Mouse (Mus musculus) common myeloid progenitor, adult 5-6 weeks (primary cell): ENCODE data around the gene Prkag3. TPM values are rescaled to one million over a fixed set of nuclear protein-coding genes. Genes with fewer than 3 reads are reported as not detected.

Experiments used
- ATAC-seq: replicated peaks from 2 replicates; pipeline ENCODE4 v1.8.0; 2016; ENCODE audit warnings: low read depth, mild to moderate bottlenecking, moderate TSS enrichment, inconsistent platforms; ENCODE audit not compliant: poor library complexity, severe bottlenecking
- total RNA-seq: library from RNA; stranded (forward); fragments of 200-1000, 187-1606 nt; gene quantifications from 2 replicates; pipeline ENCODE4 v1.2.3, GENCODE M21; 2017

Gene Prkag3
- total RNA-seq, 1 experiment from 2014 or later: not detected

DNA sequence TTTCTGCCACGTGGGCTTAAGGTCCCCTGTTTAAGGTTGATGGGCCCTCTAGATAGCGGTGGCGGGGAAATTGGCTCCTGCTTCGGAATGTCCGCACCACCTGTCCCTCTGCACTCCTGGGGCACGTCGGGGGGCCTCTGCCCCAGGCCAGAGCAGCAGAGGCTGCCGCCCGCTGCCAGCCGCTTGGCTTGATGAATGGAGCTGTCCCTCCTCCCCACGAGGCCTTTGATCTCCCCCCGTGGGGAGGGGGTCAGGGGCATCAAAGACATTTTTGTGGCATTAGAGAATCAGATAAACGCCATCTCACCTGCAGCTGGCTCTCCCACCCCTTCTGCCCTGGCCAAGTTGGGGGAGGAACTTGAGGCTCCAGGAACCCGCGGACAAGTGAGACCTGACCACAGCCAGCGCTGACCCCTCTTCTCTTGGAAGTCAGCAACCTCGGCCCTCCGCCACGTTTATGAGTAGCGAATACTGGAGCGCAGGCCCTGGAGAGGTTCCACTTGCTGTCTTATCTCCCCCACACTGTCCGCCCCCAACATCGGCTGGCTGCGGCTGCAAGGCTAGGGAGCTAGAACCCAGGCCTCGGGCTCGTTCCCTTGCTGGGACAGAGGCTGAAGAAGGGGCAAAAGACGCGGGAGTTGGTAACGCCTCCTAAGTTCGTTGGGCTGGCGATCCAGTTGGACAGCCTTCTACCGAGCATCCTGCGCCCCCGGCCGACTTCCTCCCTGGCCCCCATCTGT is 21.9 kb upstream of the Prkag3 start:
- ATAC-seq: no peak

GRCm38 (mm10) chr1:74763081-74763480 is 14.1 kb upstream of the Prkag3 start:
- peak; percentile 84 for ATAC-seq

- ATAC-seq: peak; percentile 60; the same call in 1 of the 2 replicates
Measured at GRCm38 (mm10) chr1:74759773-74760172, 10.8 kb upstream of the Prkag3 start.

DNA sequence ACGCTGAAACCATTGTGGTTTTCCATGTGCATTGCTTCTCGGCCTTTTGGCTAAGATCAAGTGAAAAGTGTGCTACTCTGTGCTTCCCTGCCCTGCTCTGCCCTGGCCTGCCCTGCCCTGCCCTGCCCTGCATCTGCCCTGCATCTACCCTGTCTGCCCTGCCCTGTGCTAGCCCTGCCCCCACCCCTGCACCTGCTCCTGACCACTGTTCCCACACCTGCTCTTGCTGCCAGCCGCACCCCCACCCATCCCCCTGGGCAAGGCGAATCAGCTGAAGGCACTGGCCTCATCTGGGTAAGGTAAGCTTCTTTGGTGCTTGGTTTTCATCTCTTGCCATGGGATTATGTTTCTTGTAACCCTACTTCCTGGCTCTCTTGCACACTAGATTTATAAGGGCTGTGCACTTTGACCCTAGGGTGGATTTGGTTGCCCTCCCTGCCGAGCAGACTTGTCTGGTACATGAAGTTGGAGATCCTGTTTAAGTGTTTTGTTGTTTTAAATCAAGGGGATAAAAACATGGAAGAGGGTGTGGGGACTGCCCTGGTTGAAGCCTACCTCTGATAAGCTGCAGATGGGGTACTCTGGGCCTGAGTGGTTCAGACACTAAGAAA is 5.3 kb upstream of the Prkag3 start:
- no peak for ATAC-seq

- no peak for ATAC-seq
Measured at GRCm38 (mm10) chr1:74753266-74753974, 4.4 kb upstream of the Prkag3 start.

DNA sequence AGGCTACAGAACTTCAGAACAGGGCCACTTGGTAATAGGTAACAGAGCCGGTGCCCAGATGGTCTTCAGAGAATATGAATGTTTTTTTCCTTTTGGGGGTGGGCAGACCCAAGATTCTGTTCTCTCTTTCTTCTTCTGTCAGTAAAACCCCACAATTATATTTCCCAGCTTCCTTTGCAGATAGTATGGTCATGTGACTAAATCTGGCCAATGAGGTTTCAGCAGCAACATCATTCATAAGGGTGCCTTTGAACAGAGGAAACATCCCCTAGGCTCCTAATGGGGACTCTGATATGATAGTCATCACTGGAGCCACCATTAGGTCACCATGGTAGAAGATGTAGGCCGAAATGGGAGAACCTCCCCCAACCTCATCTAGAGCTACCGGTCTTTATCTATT is 3.8 kb upstream of the Prkag3 start:
- ATAC-seq: no peak

GRCm38 (mm10) chr1:74752150-74752549 is 3.1 kb upstream of the Prkag3 start:
- ATAC-seq: no peak

- no peak for ATAC-seq
Measured at GRCm38 (mm10) chr1:74750683-74751082, 1.7 kb upstream of the Prkag3 start.

DNA sequence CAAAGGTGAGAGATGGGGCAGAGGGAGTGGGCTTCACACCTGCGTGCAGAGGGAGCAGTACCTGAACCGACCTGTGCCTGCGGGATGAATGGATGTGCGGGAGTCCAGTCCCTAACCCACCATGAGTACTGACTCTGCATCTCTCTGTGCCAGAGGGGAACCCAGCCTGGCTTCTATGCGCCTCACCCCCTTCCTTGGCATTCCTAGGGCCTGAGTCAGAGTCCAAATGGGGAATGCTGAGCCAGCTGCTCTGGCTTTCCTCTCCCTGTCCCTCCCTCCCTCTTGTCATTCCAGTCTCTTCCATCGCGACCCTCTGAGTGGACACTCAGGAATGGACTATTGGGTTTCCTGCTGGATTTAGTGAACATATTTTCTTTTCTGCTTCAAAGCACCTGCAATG is 280 bp upstream of the Prkag3 start:
- no peak for ATAC-seq

DNA sequence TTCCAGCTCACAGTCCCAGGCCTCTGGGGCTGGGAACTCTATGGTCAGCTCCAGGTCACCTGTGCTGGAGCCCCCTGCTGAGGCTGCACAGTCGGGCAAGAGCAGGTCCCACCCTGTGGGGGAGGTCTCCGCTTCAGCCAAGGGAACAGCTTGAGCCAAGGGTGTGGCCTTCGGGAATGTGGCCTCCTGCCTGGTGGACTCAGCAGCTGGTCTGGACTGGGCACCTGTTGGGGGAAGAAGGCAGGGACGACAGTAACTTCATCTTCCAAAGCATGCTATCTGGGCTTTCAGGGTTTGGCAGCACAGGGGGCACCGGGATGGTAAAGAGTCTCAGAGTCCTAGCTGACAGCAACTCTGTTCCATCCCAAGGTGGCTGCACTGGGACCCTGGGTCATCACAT is 1.7 kb downstream of the Prkag3 start:
- ATAC-seq: no peak

GRCm38 (mm10) chr1:74740846-74741245 is 8.2 kb downstream of the Prkag3 start:
- no peak for ATAC-seq

- no peak for ATAC-seq
Measured at GRCm38 (mm10) chr1:74737500-74737899, 11.5 kb downstream of the Prkag3 start.

GRCm38 (mm10) chr1:74736977-74737376 is 12.0 kb downstream of the Prkag3 start:
- ATAC-seq: no peak

- no peak for ATAC-seq
Measured at GRCm38 (mm10) chr1:74728446-74728845, 20.6 kb downstream of the Prkag3 start.

DNA sequence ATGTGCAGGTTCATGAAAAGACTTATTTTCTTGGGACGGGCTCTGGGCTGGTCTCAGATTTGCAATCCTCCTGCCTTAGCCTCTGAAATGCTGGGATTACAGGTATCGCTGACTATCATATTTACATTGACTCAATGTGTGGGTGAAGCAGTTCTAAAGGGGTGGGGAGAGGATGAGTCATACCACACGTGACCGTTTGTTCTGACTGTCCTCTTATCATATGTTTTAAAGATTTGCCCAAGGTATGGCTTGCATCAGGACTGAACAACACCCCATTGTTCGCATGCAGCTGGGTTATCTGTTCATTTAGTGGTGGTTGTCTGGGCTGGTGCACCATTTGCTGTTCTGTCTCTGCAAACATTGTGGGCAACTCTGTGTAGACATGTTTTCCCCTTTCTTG is 22.3 kb downstream of the Prkag3 start:
- no peak for ATAC-seq

DNA sequence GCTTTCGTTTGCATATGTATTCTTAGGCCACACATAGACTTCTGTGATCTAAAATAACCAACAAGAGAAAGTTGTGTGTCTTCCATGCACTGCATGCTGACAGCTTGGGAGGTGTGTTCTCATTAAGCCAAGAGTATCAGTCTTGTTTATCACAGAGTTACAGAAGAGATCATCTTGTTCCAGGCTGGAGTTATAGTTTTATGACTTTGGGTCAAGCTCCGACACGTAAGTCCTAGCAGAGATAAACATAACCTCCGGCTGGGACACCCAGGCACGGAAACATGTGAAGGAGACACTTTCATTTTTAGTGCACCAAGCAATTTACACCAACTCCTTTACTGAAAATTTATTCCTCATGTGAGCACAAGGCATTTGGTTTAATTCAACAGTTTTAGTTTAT is 22.9 kb downstream of the Prkag3 start:
- ATAC-seq: no peak

DNA sequence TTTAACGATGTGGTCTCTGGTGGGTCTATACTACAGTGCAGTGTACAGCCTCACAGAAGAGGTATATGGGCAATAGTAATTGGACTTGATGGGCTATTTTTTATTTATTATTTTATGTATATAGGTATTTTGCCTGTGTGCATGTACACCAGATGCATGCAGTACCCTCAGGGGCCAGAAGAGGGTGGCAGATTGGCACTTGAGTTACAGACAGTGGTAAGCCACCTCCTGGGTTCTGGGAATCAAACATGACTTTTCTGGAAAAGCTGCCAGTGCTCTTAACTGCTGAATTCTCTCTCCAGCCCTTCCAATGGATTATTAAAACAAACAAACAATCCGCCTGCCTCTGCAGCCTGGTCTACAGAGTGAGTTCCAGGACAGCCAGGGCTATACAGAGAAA is 25.3 kb downstream of the Prkag3 start:
- no peak for ATAC-seq

GRCm38 (mm10) chr1:74721657-74722056 is 27.4 kb downstream of the Prkag3 start:
- ATAC-seq: no peak

DNA sequence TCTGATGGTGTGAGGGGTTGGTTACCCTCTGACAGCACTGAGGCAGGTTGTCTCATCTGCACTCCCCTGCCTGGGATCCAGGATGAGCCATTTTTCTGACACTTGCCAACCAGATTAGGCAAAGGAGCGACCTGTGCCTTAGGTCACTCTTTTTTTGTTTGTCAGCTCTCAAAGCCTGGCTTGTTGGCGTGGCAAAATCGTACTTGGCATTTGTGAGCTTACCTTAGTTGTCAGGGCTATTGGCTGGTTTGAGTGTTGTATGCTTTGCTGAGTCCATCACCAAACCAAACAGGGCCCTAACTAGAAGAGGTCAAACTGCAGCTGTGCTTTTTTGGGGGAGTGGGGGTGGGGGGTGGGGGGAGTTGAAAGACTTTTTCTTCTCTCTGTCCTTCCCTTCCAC is 29.7 kb downstream of the Prkag3 start:
- ATAC-seq: no peak

- ATAC-seq: no peak
Measured at GRCm38 (mm10) chr1:74718113-74718512, 30.9 kb downstream of the Prkag3 start.

GRCm38 (mm10) chr1:74715886-74716285 is 33.1 kb downstream of the Prkag3 start:
- ATAC-seq: no peak
